In genomic region chr17:18858822-18859221, GRCm38 (mm10) we compare ENCODE assay signal across 9 mouse cellular contexts. TPM values are rescaled to one million over a fixed set of nuclear protein-coding genes. Genes with fewer than 3 reads are reported as not detected.
DNase-seq lines count a peak whose midpoint lies in the region; ATAC-seq and TF ChIP-seq lines count a peak whose summit lies in the region.
"Not testable (repeated sequence)": the region's sequence is repeated elsewhere in the genome, so short reads cannot be mapped to it uniquely, and the experiment has no call there.
"Had no signal": no experiment of that assay in that cellular context is flagged by ENCODE, and none has a peak within 500 bp of the region (broad histone marks: within the 10 kb centered on the region; RNA-seq: fewer than 3 reads in every experiment).

No protein-coding gene starts in this region.

- not testable (repeated sequence) for H3K79me2 ChIP-seq in MEL (ENCODE audit: control insufficient read depth, insufficient read depth, low read length, poor library complexity)

- not testable (repeated sequence) for H3K36me3 ChIP-seq in G1E (replicated peaks); MEL (ENCODE audit: control insufficient read depth in 1 of 2, insufficient read depth in 2 of 2, low read length in 2 of 2)

- peak; percentile 43 to 51; a peak in 3 of 4 replicates for TF ChIP-seq EP300 in MEL (IDR thresholded peaks at IDR 0.05; ENCODE audit: low read depth in 1 of 2, low read length in 2 of 2)

- H3K4me1 ChIP-seq in G1E (ENCODE audit: insufficient read depth, low read depth, low read length); MEL (ENCODE audit: control insufficient read depth in 1 of 2, insufficient read depth in 2 of 2, low read length in 2 of 2): not testable (repeated sequence)

- H3K4me3 ChIP-seq in G1E (ENCODE audit: low read depth, low read length); MEL (ENCODE audit: control insufficient read depth in 1 of 2, insufficient read depth in 1 of 2, low read depth in 2 of 2, low read length in 2 of 2): not testable (repeated sequence)

- not testable (repeated sequence) for H3K9ac ChIP-seq in MEL (ENCODE audit: control insufficient read depth, low read depth, low read length, poor library complexity, severe bottlenecking)

- H3K27me3 ChIP-seq in G1E (ENCODE audit: insufficient read depth, low read length); MEL (ENCODE audit: control insufficient read depth in 1 of 2, insufficient read depth in 2 of 2, low read length in 2 of 2): not testable (repeated sequence)

- not testable (repeated sequence) for H3K27ac ChIP-seq in MEL (ENCODE audit: control insufficient read depth, low read depth, low read length)

- DNase-seq in 416B (ENCODE audit: low read depth) (peak; percentile 65), MEL (ENCODE audit: low read depth, low spot score) (peak; percentile 51), MEL-GATA-1-ER (ENCODE audit: extremely low read depth, low read depth) (peak; percentile 6)
- not testable (repeated sequence) for DNase-seq in G1E (ENCODE audit: low spot score)

- not testable (repeated sequence) for TF ChIP-seq RAD21 in MEL (IDR thresholded peaks at IDR 0.05; ENCODE audit: low read depth, low read length)

- peak; percentile 63 for ATAC-seq in G1E (ENCODE audit: extremely low read depth, insufficient number of reproducible peaks, low FRiP score, poor library complexity, severe bottlenecking)

- TF ChIP-seq POLR2A in MEL (IDR thresholded peaks at IDR 0.05; ENCODE audit: control insufficient read depth in 1 of 2, insufficient read depth in 1 of 2, low read depth in 1 of 2, low read length in 2 of 2, poor library complexity in 1 of 2) = not testable (repeated sequence)

- not testable (repeated sequence) for H3K9me3 ChIP-seq in G1E (replicated peaks); MEL (replicated peaks; ENCODE audit: insufficient read depth, low read length)

- TF ChIP-seq CTCF in G1E (IDR thresholded peaks at IDR 0.05; ENCODE audit: low read depth, low read length); MEL (IDR thresholded peaks at IDR 0.05 in 2 of 3, conservative IDR thresholded peaks at IDR 0.05 in 1 of 3; ENCODE audit: control insufficient read depth in 1 of 3, insufficient read depth in 1 of 3, low read depth in 2 of 3, low read length in 3 of 3, poor library complexity in 1 of 3, severe bottlenecking in 1 of 3): not testable (repeated sequence)

TF ChIP-seq in MEL, 35 proteins besides CTCF, POLR2A, EP300 and RAD21:
- TF ChIP-seq GATA1 (IDR thresholded peaks at IDR 0.05; ENCODE audit: low read depth, low read length) = peak; percentile 34
- peak; percentile 55 for TF ChIP-seq ETS1 (IDR thresholded peaks at IDR 0.05; ENCODE audit: low read depth, low read length)
- peak; percentile 23; the same call in 1 of the 2 replicates for TF ChIP-seq MYB (IDR thresholded peaks at IDR 0.05; ENCODE audit: low read depth, low read length)

RNA-seq across cellular contexts. Expression of gene Vmn2r97, which starts 55.3 kb away (rescaled TPM):
- total RNA-seq in G1E (2014; fragmentation: Nextera tagmentation) (0.29 TPM in 1 of 2 replicates, not detected in the other), G1E (2017) (0.12 and 0.33 TPM in 2 replicates), MEL (2012; rRNA removed) (not detected in 2 replicates)
- polyA plus RNA-seq in G1E (2012) (not detected in 2 replicates), MEL (2012; ENCODE audit: insufficient read depth in 1 of 2, insufficient read length in 2 of 2, low read depth in 1 of 2, low replicate concordance in 2 of 2, missing spikeins in 1 of 2) (under 1 TPM in 1 of 2 experiments, not detected in 1; 0.15 TPM)
- total RNA-seq: CH12.LX had no signal
- polyA plus RNA-seq: adrenal gland, adult 2 months; brain, embryonic 14.5 days; C2C12; cerebellum, adult 2 months had no signal
